Mouse (Mus musculus) lung, embryonic 16.5 days (tissue): Measurements from ENCODE around the gene Nudt5. TPM values are rescaled to one million over a fixed set of nuclear protein-coding genes. Genes with fewer than 3 reads are reported as not detected.

Experiments used
- ATAC-seq: fragments of 200-750 bp; cut with Nextera tagmentation; 2 replicates; pipeline ENCODE4 v1.8.0; 2017; ENCODE audit warnings: low read depth, mild to moderate bottlenecking, moderate library complexity
- H3K27ac ChIP-seq: fragments of 300-500 bp; sonication (generic); 2 replicates; pipeline ENCODE4 v1.5.1; 2014; ENCODE audit warnings: mild to moderate bottlenecking, control low read depth, low read length
- H3K27me3 ChIP-seq: fragments of 300-500 bp; sonication (generic); 2 replicates; pipeline ENCODE4 v1.6.1; 2014; ENCODE audit warnings: low read depth, low read length, mixed read lengths; ENCODE audit not compliant: control insufficient read depth, insufficient read depth
- H3K36me3 ChIP-seq: fragments of 300-500 bp; sonication (generic); 2 replicates; pipeline ENCODE4 v1.6.1; 2014; ENCODE audit warnings: low read length; ENCODE audit not compliant: control insufficient read depth, insufficient read depth
- H3K4me1 ChIP-seq: fragments of 300-500 bp; sonication (generic); replicated peaks from 2 replicates; pipeline ENCODE4 v1.6.1; 2014; ENCODE audit warnings: low read length, mixed read lengths; ENCODE audit not compliant: control insufficient read depth, insufficient read depth
- H3K4me2 ChIP-seq: fragments of 300-500 bp; sonication (generic); 2 replicates; pipeline ENCODE4 v1.6.1; 2014; ENCODE audit warnings: low read depth, low read length, control low read depth
- H3K4me3 ChIP-seq: fragments of 300-500 bp; sonication (generic); 2 replicates; pipeline ENCODE4 v1.5.1; 2014; ENCODE audit warnings: mild to moderate bottlenecking, low read length, control low read depth
- H3K9ac ChIP-seq: fragments of 300-500 bp; sonication (generic); 2 replicates; pipeline ENCODE4 v1.6.1; 2014; ENCODE audit warnings: low read length, control low read depth
- H3K9me3 ChIP-seq: fragments of 300-500 bp; sonication (generic); 2 replicates; pipeline ENCODE4 v1.6.1; 2016; ENCODE audit warnings: low read length; ENCODE audit not compliant: control insufficient read depth
- WGBS: fragments of 180-500 bp; shearing (Covaris S2); extraction: QIAGEN DNeasy Blood & Tissue Kit; methylation state at CpG from one replicate; pipeline ENCODE4 v1.1.7; 2014; 5-methylcytosine and 5-hydroxymethylcytosine counted together
- polyA plus RNA-seq: library from polyadenylated mRNA; unstranded; fragments of >200 nt; fragmentation: Nextera tagmentation; extraction: Ambion mirVana; gene quantifications from 2 replicates; pipeline ENCODE4 v1.2.1, GENCODE M21; 2015

Gene Nudt5
- polyA plus RNA-seq, 1 experiment from 2014 or later: 76.0 TPM

- no peak for ATAC-seq
- Histone ChIP-seq H3K4me2 (no peak overlapping the region), H3K36me3 (peaks cover 18% of the 10 kb centered on the region), H3K9me3 (no peaks in the 10 kb centered on the region), H3K4me1 (no peaks in the 10 kb centered on the region), H3K4me3 (no peak overlapping the region), H3K27me3 (no peaks in the 10 kb centered on the region), H3K27ac (no peak overlapping the region), H3K9ac (no peak overlapping the region)
- 88% methylated on average over 5 of the region's 5 CpGs for WGBS
Observed at GRCm38 (mm10) chr2:5811235-5811782, 33.5 kb upstream of the Nudt5 start.

DNA sequence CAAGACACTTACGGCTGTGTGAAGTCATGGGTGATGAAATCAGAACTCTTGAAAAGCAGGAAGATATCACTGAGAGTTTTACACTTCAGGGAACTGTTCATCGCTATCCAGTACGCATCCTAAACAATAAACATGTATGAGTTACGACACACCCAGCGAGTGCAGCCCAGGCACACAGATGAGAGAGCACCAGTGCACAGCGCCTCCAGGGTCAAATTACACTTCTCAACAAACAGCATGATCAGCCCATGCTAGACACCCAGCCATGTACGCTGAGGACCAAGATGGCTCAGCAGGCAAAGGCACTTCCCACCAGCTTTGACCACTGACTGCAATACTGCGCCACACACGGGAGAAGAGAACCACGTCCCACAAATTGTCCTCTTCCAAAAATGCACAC is 23.6 kb upstream of the Nudt5 start:
- 86% methylated on average over 10 of the region's 10 CpGs for WGBS
- Histone ChIP-seq H3K27ac (no peak overlapping the region), H3K27me3 (no peaks in the 10 kb centered on the region), H3K4me2 (no peak overlapping the region), H3K4me1 (no peaks in the 10 kb centered on the region), H3K4me3 (no peak overlapping the region), H3K9ac (no peak overlapping the region), H3K36me3 (peaks cover 30% of the 10 kb centered on the region), H3K9me3 (no peaks in the 10 kb centered on the region)
- ATAC-seq: no peak

- no peak overlapping the region for H3K9ac ChIP-seq
- no peaks in the 10 kb centered on the region for H3K4me1 ChIP-seq
- H3K36me3 ChIP-seq: peaks cover 30% of the 10 kb centered on the region
- no peaks in the 10 kb centered on the region for H3K27me3 ChIP-seq
- whole genome bisulfite sequencing: 92% methylated on average over 6 of the region's 6 CpGs
- no peaks in the 10 kb centered on the region for H3K9me3 ChIP-seq
- no peak overlapping the region for H3K27ac ChIP-seq
- no peak overlapping the region for H3K4me3 ChIP-seq
- ATAC-seq: no peak
- H3K4me2 ChIP-seq: no peak overlapping the region
Observed at GRCm38 (mm10) chr2:5822449-5822848, 22.4 kb upstream of the Nudt5 start.

- H3K4me2 ChIP-seq: no peak overlapping the region
- H3K36me3 ChIP-seq: peaks cover 22% of the 10 kb centered on the region
- no peak overlapping the region for H3K27ac ChIP-seq
- ATAC-seq: no peak
- H3K4me1 ChIP-seq: no peaks in the 10 kb centered on the region
- H3K9ac ChIP-seq: no peak overlapping the region
- H3K27me3 ChIP-seq: no peaks in the 10 kb centered on the region
- H3K9me3 ChIP-seq: no peaks in the 10 kb centered on the region
- H3K4me3 ChIP-seq: no peak overlapping the region
- WGBS: 21% methylated on average over 1 of the region's 1 CpGs
Observed at GRCm38 (mm10) chr2:5824213-5824612, 20.6 kb upstream of the Nudt5 start.

DNA sequence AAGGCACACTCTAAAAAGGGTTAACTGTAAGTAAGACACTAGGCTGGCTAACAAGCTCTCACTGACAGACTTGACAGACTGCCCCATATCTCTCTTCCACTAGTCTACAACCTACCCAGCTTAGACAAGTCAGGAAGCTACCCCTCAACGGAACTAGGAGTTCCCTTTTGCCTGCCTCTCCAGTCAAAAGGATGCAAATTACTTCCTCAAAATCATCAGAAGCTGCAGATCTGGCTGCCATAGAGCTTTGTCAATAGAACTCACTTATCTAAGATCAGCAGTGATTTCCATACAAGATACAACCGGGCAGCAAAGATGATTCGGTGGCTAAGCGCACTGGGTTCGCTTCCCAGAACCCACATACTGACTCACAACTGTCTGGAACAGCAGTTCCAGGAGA is 20.1 kb upstream of the Nudt5 start:
- no peak overlapping the region for H3K4me3 ChIP-seq
- no peak overlapping the region for H3K9ac ChIP-seq
- no peaks in the 10 kb centered on the region for H3K27me3 ChIP-seq
- H3K4me2 ChIP-seq: no peak overlapping the region
- no peak for ATAC-seq
- H3K27ac ChIP-seq: no peak overlapping the region
- H3K4me1 ChIP-seq: no peaks in the 10 kb centered on the region
- 81% methylated on average over 5 of the region's 5 CpGs for WGBS
- H3K36me3 ChIP-seq: peaks cover 18% of the 10 kb centered on the region
- H3K9me3 ChIP-seq: no peaks in the 10 kb centered on the region

DNA sequence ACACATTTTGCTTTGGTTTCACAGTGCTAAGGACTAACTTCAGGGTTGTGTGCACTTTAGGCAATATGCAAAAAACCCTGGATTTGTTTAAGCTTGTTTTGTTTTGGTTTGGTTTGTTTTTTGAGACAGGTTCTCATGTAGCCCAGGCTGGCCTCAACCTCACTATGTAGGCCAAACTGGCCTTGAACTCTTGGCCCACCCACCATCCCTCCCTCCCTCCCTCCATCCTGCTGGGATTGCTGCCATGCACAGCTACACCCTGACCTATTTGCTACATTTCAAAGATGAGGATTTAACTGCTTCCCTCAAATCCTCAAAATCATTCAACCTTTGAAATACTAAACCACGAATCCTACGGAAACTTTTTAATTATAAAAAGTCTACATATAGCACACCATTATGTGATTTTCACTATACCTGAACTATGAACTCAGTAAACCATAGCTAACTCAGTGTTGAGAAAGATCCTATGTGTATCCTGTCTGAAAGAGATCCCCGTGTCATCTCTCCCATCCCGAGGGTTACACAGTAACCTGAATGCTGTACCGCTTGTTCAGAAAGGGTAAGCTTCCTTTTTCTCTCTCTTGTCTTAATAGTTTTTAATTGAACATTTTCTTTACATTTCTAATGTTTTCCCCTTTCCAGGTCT is 19.4 kb upstream of the Nudt5 start:
- no peak overlapping the region for H3K9ac ChIP-seq
- no peak overlapping the region for H3K27ac ChIP-seq
- H3K4me1 ChIP-seq: no peaks in the 10 kb centered on the region
- no peak for ATAC-seq
- no peak overlapping the region for H3K4me2 ChIP-seq
- no peaks in the 10 kb centered on the region for H3K27me3 ChIP-seq
- H3K9me3 ChIP-seq: no peaks in the 10 kb centered on the region
- 94% methylated on average over 5 of the region's 5 CpGs for WGBS
- H3K36me3 ChIP-seq: peaks cover 12% of the 10 kb centered on the region; the same call in 1 of the 2 replicates
- H3K4me3 ChIP-seq: no peak overlapping the region

- no peak for ATAC-seq
- H3K4me1 ChIP-seq: peaks cover 2% of the 10 kb centered on the region; the same call in 1 of the 2 replicates
- WGBS: 93% methylated on average over 11 of the region's 11 CpGs
- no peak overlapping the region for H3K27ac ChIP-seq
- H3K36me3 ChIP-seq: peaks cover 39% of the 10 kb centered on the region
- no peak overlapping the region for H3K9ac ChIP-seq
- no peaks in the 10 kb centered on the region for H3K27me3 ChIP-seq
- H3K4me2 ChIP-seq: no peak overlapping the region
- H3K9me3 ChIP-seq: no peaks in the 10 kb centered on the region
- H3K4me3 ChIP-seq: no peak overlapping the region
Observed at GRCm38 (mm10) chr2:5840815-5841214, 4.0 kb upstream of the Nudt5 start.

- peaks cover 22% of the 10 kb centered on the region for H3K36me3 ChIP-seq
- peak overlapping the region; percentile 85 for H3K27ac ChIP-seq
- H3K4me1 ChIP-seq: peaks cover 7% of the 10 kb centered on the region
- no peaks in the 10 kb centered on the region for H3K27me3 ChIP-seq
- H3K9ac ChIP-seq: peak overlapping the region; percentile 87
- H3K4me2 ChIP-seq: peak overlapping the region; percentile 56
- peak overlapping the region; percentile 74 for H3K4me3 ChIP-seq
- H3K9me3 ChIP-seq: no peaks in the 10 kb centered on the region
- WGBS: 3% methylated on average over 23 of the region's 23 CpGs
- ATAC-seq: peak; percentile 46
Observed at GRCm38 (mm10) chr2:5844181-5844872, 492 bp upstream of the Nudt5 start.

- no peak overlapping the region for H3K27ac ChIP-seq
- peaks cover 7% of the 10 kb centered on the region for H3K4me1 ChIP-seq
- H3K9me3 ChIP-seq: no peaks in the 10 kb centered on the region
- ATAC-seq: no peak
- no peaks in the 10 kb centered on the region for H3K27me3 ChIP-seq
- peaks cover 7% of the 10 kb centered on the region for H3K36me3 ChIP-seq
- H3K4me2 ChIP-seq: peak overlapping the region; percentile 63
- peak overlapping the region; percentile 87 for H3K9ac ChIP-seq
- WGBS: 13% methylated on average over 4 of the region's 4 CpGs
- peak overlapping the region; percentile 74 for H3K4me3 ChIP-seq
Observed at GRCm38 (mm10) chr2:5845826-5846225, 1.0 kb downstream of the Nudt5 start.
